Mouse (Mus musculus): ENCODE data around the gene Mrps15. TPM values are rescaled to one million over a fixed set of nuclear protein-coding genes. Genes with fewer than 3 reads are reported as not detected.
"Not testable (repeated sequence)": the region's sequence is repeated elsewhere in the genome, so short reads cannot be mapped to it uniquely, and the experiment has no call there.

Mrps15 gene
- polyA plus RNA-seq, 1 experiment from 2014 or later = 154 TPM

GRCm38 (mm10) chr4:126090101-126090847 lies 43.5 kb downstream of the Mrps15 start:
- H3K9me3 ChIP-seq (ENCODE audit: control insufficient read depth, low read length) = no peaks in the 10 kb centered on the region
- no peak overlapping the region for H3K27ac ChIP-seq (ENCODE audit: low read depth, low read length)
- no peaks in the 10 kb centered on the region for H3K36me3 ChIP-seq (ENCODE audit: control insufficient read depth, insufficient read depth, low read length)
- H3K9ac ChIP-seq (ENCODE audit: low read depth, low read length) = no peak overlapping the region
- H3K27me3 ChIP-seq (ENCODE audit: control insufficient read depth, insufficient read depth, low read length) = no peaks in the 10 kb centered on the region
- no peak overlapping the region for H3K4me2 ChIP-seq (replicated peaks; ENCODE audit: low read depth, low read length)
- ATAC-seq (ENCODE audit: low FRiP score, low TSS enrichment) = no peak
- no peak overlapping the region for H3K4me3 ChIP-seq (ENCODE audit: low read length)
- peaks cover 4% of the 10 kb centered on the region; the same call in 1 of the 2 replicates for H3K4me1 ChIP-seq (ENCODE audit: control insufficient read depth, insufficient read depth, low read length)
- 58% methylated on average over 7 of the region's 7 CpGs for WGBS

- no peak for ATAC-seq (ENCODE audit: low FRiP score, low TSS enrichment)
- Histone ChIP-seq H3K9ac (ENCODE audit: low read depth, low read length) (no peak overlapping the region), H3K36me3 (ENCODE audit: control insufficient read depth, insufficient read depth, low read length) (no peaks in the 10 kb centered on the region), H3K27me3 (ENCODE audit: control insufficient read depth, insufficient read depth, low read length) (no peaks in the 10 kb centered on the region), H3K4me2 (replicated peaks; ENCODE audit: low read depth, low read length) (no peak overlapping the region), H3K4me3 (ENCODE audit: low read length) (no peak overlapping the region), H3K4me1 (ENCODE audit: control insufficient read depth, insufficient read depth, low read length) (peaks cover 4% of the 10 kb centered on the region; the same call in 1 of the 2 replicates), H3K9me3 (ENCODE audit: control insufficient read depth, low read length) (no peaks in the 10 kb centered on the region), H3K27ac (ENCODE audit: low read depth, low read length) (no peak overlapping the region)
- 84% methylated on average over 4 of the region's 4 CpGs for WGBS
Measured at GRCm38 (mm10) chr4:126090848-126091124, 44.1 kb downstream of the Mrps15 start.

- WGBS = 84% methylated on average over 8 of the region's 8 CpGs
Measured at GRCm38 (mm10) chr4:126091873-126092272, 45.1 kb downstream of the Mrps15 start.

GRCm38 (mm10) chr4:126095622-126096430 lies 49.1 kb downstream of the Mrps15 start:
- H3K4me2 ChIP-seq (replicated peaks; ENCODE audit: low read depth, low read length) = peak overlapping the region; percentile 64; the same call in 1 of the 2 replicates
- ATAC-seq (ENCODE audit: low FRiP score, low TSS enrichment); H3K27me3 ChIP-seq (ENCODE audit: control insufficient read depth, insufficient read depth, low read length); H3K36me3 ChIP-seq (ENCODE audit: control insufficient read depth, insufficient read depth, low read length); H3K27ac ChIP-seq (ENCODE audit: low read depth, low read length); H3K4me3 ChIP-seq (ENCODE audit: low read length); H3K9ac ChIP-seq (ENCODE audit: low read depth, low read length); H3K9me3 ChIP-seq (ENCODE audit: control insufficient read depth, low read length); H3K4me1 ChIP-seq (ENCODE audit: control insufficient read depth, insufficient read depth, low read length): not testable (repeated sequence)
- 60% methylated on average over 14 of the region's 14 CpGs for WGBS

More at GRCm38 (mm10) chr4:126091873-126092272, 45.1 kb downstream of the Mrps15 start:
- no peak overlapping the region for H3K27ac ChIP-seq (ENCODE audit: low read depth, low read length)
- no peaks in the 10 kb centered on the region for H3K9me3 ChIP-seq (ENCODE audit: control insufficient read depth, low read length)
- no peaks in the 10 kb centered on the region for H3K36me3 ChIP-seq (ENCODE audit: control insufficient read depth, insufficient read depth, low read length)
- no peak overlapping the region for H3K9ac ChIP-seq (ENCODE audit: low read depth, low read length)
- no peak for ATAC-seq (ENCODE audit: low FRiP score, low TSS enrichment)
- no peak overlapping the region for H3K4me3 ChIP-seq (ENCODE audit: low read length)
- no peaks in the 10 kb centered on the region for H3K4me1 ChIP-seq (ENCODE audit: control insufficient read depth, insufficient read depth, low read length)
- H3K27me3 ChIP-seq (ENCODE audit: control insufficient read depth, insufficient read depth, low read length) = no peaks in the 10 kb centered on the region
- no peak overlapping the region for H3K4me2 ChIP-seq (replicated peaks; ENCODE audit: low read depth, low read length)

GRCm38 (mm10) chr4:126096464-126097111 lies 49.9 kb downstream of the Mrps15 start, which contains the start of gene Lsm10:
TSS of gene Lsm10 (plus strand) at chr4:126096623.
- Histone ChIP-seq H3K27ac (ENCODE audit: low read depth, low read length) (peak within 1 kb of the TSS; percentile 24; the same call in 1 of the 2 replicates), H3K36me3 (ENCODE audit: control insufficient read depth, insufficient read depth, low read length) (peaks cover 10% of the 10 kb centered on the region; the same call in 1 of the 2 replicates), H3K9me3 (ENCODE audit: control insufficient read depth, low read length) (no peaks in the 10 kb centered on the region), H3K4me2 (replicated peaks; ENCODE audit: low read depth, low read length) (peak within 1 kb of the TSS; percentile 64), H3K9ac (ENCODE audit: low read depth, low read length) (peak within 1 kb of the TSS; percentile 69), H3K27me3 (ENCODE audit: control insufficient read depth, insufficient read depth, low read length) (no peaks in the 10 kb centered on the region), H3K4me3 (ENCODE audit: low read length) (peak within 1 kb of the TSS; percentile 71), H3K4me1 (ENCODE audit: control insufficient read depth, insufficient read depth, low read length) (no peaks in the 10 kb centered on the region; the same call in 1 of the 2 replicates)
- WGBS = 2% methylated on average over 37 of the region's 37 CpGs
- peak; percentile 98 for ATAC-seq (ENCODE audit: low FRiP score, low TSS enrichment)

- ATAC-seq (ENCODE audit: low FRiP score, low TSS enrichment) = no peak
- H3K27ac ChIP-seq (ENCODE audit: low read depth, low read length) = no peak overlapping the region
- peaks cover 10% of the 10 kb centered on the region; the same call in 1 of the 2 replicates for H3K36me3 ChIP-seq (ENCODE audit: control insufficient read depth, insufficient read depth, low read length)
- H3K4me1 ChIP-seq (ENCODE audit: control insufficient read depth, insufficient read depth, low read length) = peaks cover 8% of the 10 kb centered on the region; the same call in 1 of the 2 replicates
- H3K4me3 ChIP-seq (ENCODE audit: low read length) = no peak overlapping the region
- H3K4me2 ChIP-seq (replicated peaks; ENCODE audit: low read depth, low read length) = no peak overlapping the region
- no peak overlapping the region for H3K9ac ChIP-seq (ENCODE audit: low read depth, low read length)
- no peaks in the 10 kb centered on the region for H3K9me3 ChIP-seq (ENCODE audit: control insufficient read depth, low read length)
- H3K27me3 ChIP-seq (ENCODE audit: control insufficient read depth, insufficient read depth, low read length) = no peaks in the 10 kb centered on the region
- 88% methylated on average over 20 of the region's 20 CpGs for WGBS
Measured at GRCm38 (mm10) chr4:126097711-126098253, 51.1 kb downstream of the Mrps15 start.

GRCm38 (mm10) chr4:126099365-126099764 lies 52.6 kb downstream of the Mrps15 start:
- no peak for ATAC-seq (ENCODE audit: low FRiP score, low TSS enrichment)
- no peak overlapping the region for H3K4me3 ChIP-seq (ENCODE audit: low read length)
- H3K9ac ChIP-seq (ENCODE audit: low read depth, low read length) = no peak overlapping the region
- WGBS = 95% methylated on average over 3 of the region's 3 CpGs
- H3K4me1 ChIP-seq (ENCODE audit: control insufficient read depth, insufficient read depth, low read length) = peaks cover 13% of the 10 kb centered on the region
- H3K27me3 ChIP-seq (ENCODE audit: control insufficient read depth, insufficient read depth, low read length) = no peaks in the 10 kb centered on the region
- H3K4me2 ChIP-seq (replicated peaks; ENCODE audit: low read depth, low read length) = no peak overlapping the region
- H3K36me3 ChIP-seq (ENCODE audit: control insufficient read depth, insufficient read depth, low read length) = peaks cover 10% of the 10 kb centered on the region; the same call in 1 of the 2 replicates
- no peak overlapping the region for H3K27ac ChIP-seq (ENCODE audit: low read depth, low read length)
- no peaks in the 10 kb centered on the region for H3K9me3 ChIP-seq (ENCODE audit: control insufficient read depth, low read length)

- H3K4me2 ChIP-seq (replicated peaks; ENCODE audit: low read depth, low read length) = no peak overlapping the region
- 84% methylated on average over 3 of the region's 3 CpGs for WGBS
- peaks cover 25% of the 10 kb centered on the region for H3K4me1 ChIP-seq (ENCODE audit: control insufficient read depth, insufficient read depth, low read length)
- H3K4me3 ChIP-seq (ENCODE audit: low read length) = no peak overlapping the region
- peaks cover 10% of the 10 kb centered on the region; the same call in 1 of the 2 replicates for H3K36me3 ChIP-seq (ENCODE audit: control insufficient read depth, insufficient read depth, low read length)
- no peak overlapping the region for H3K27ac ChIP-seq (ENCODE audit: low read depth, low read length)
- no peak overlapping the region for H3K9ac ChIP-seq (ENCODE audit: low read depth, low read length)
- no peaks in the 10 kb centered on the region for H3K9me3 ChIP-seq (ENCODE audit: control insufficient read depth, low read length)
- ATAC-seq (ENCODE audit: low FRiP score, low TSS enrichment) = no peak
- no peaks in the 10 kb centered on the region for H3K27me3 ChIP-seq (ENCODE audit: control insufficient read depth, insufficient read depth, low read length)
Measured at GRCm38 (mm10) chr4:126100764-126101163, 54.0 kb downstream of the Mrps15 start.
